Mouse (Mus musculus) hindbrain, embryonic 16.5 days (tissue): ENCODE data around the gene Eppin. TPM values are rescaled to one million over a fixed set of nuclear protein-coding genes. Genes with fewer than 3 reads are reported as not detected.
A peak's percentile ranks its signal among the peaks of the same experiment; 100 is the strongest.

Experiments
- ATAC-seq: fragments of 200-750 bp; cut with Nextera tagmentation; 2 replicates; pipeline ENCODE4 v1.8.0; 2017; ENCODE audit warnings: moderate TSS enrichment, moderate library complexity
- H3K27ac ChIP-seq: fragments of 300-500 bp; sonication (generic); 2 replicates; pipeline ENCODE4 v1.5.1; 2014; ENCODE audit warnings: low read depth, mild to moderate bottlenecking, control low read depth, low read length, moderate library complexity
- H3K27me3 ChIP-seq: fragments of 300-500 bp; sonication (generic); replicated peaks from 2 replicates; pipeline ENCODE4 v1.6.1; 2014; ENCODE audit warnings: low read length; ENCODE audit not compliant: control insufficient read depth, insufficient read depth
- H3K36me3 ChIP-seq: fragments of 300-500 bp; sonication (generic); 2 replicates; pipeline ENCODE4 v1.6.1; 2014; ENCODE audit warnings: mild to moderate bottlenecking, low read length, moderate library complexity, mixed read lengths; ENCODE audit not compliant: control insufficient read depth, insufficient read depth
- H3K4me1 ChIP-seq: fragments of 300-500 bp; sonication (generic); 2 replicates; pipeline ENCODE4 v1.6.1; 2014; ENCODE audit warnings: low read depth, low read length; ENCODE audit not compliant: control insufficient read depth, insufficient read depth
- H3K4me2 ChIP-seq: fragments of 300-500 bp; sonication (generic); 2 replicates; pipeline ENCODE4 v1.6.1; 2014; ENCODE audit warnings: mild to moderate bottlenecking, low read length, control low read depth, moderate library complexity
- H3K4me3 ChIP-seq: fragments of 300-500 bp; sonication (generic); 2 replicates; pipeline ENCODE4 v1.5.1; 2014; ENCODE audit warnings: mild to moderate bottlenecking, low read length, control low read depth, moderate library complexity
- H3K9ac ChIP-seq: fragments of 300-500 bp; sonication (generic); 2 replicates; pipeline ENCODE4 v1.6.1; 2014; ENCODE audit warnings: low read depth, mild to moderate bottlenecking, control low read depth, low read length, moderate library complexity
- H3K9me3 ChIP-seq: fragments of 300-500 bp; sonication (generic); 2 replicates; pipeline ENCODE4 v1.6.1; 2014; ENCODE audit warnings: mild to moderate bottlenecking, low read length, moderate library complexity; ENCODE audit not compliant: control insufficient read depth
- WGBS: fragments of 180-500 bp; shearing (Covaris S2); extraction: QIAGEN DNeasy Blood & Tissue Kit; methylation state at CpG from one replicate; pipeline ENCODE4 v1.1.7; 2014; 5-methylcytosine and 5-hydroxymethylcytosine counted together
- polyA plus RNA-seq: library from polyadenylated mRNA; unstranded; fragments of >200 nt; fragmentation: Nextera tagmentation; extraction: Ambion mirVana; gene quantifications from 2 replicates; pipeline ENCODE4 v1.2.1, GENCODE M21; 2015

Gene Eppin
- polyA plus RNA-seq, 1 experiment from 2014 or later, result not detected

GRCm38 (mm10) chr2:164564346-164564745, 29.0 kb downstream of the Eppin start:
- Histone ChIP-seq H3K9me3 (no peaks in the 10 kb centered on the region), H3K4me1 (peaks cover 11% of the 10 kb centered on the region), H3K9ac (no peak overlapping the region), H3K27me3 (no peaks in the 10 kb centered on the region; the same call in none of the 2 replicates), H3K36me3 (no peaks in the 10 kb centered on the region), H3K4me2 (no peak overlapping the region), H3K27ac (no peak overlapping the region), H3K4me3 (no peak overlapping the region)
- 65% methylated on average over 5 of the region's 5 CpGs for WGBS
- no peak; the same call in 1 of the 2 replicates for ATAC-seq

- peak; percentile 69 for ATAC-seq
- H3K27ac ChIP-seq, result no peak overlapping the region
- no peaks in the 10 kb centered on the region for H3K36me3 ChIP-seq
- peak overlapping the region; percentile 94 for H3K4me2 ChIP-seq
- peaks cover 11% of the 10 kb centered on the region for H3K4me1 ChIP-seq
- H3K9ac ChIP-seq, result peak overlapping the region; percentile 66
- H3K4me3 ChIP-seq, result peak overlapping the region; percentile 52
- no peaks in the 10 kb centered on the region for H3K9me3 ChIP-seq
- H3K27me3 ChIP-seq, result no peaks in the 10 kb centered on the region; the same call in none of the 2 replicates
- 2% methylated on average over 32 of the region's 32 CpGs for WGBS
These were observed 29.9 kb downstream of the Eppin start for GRCm38 (mm10) chr2:164563339-164564038.

- no peaks in the 10 kb centered on the region for H3K9me3 ChIP-seq
- H3K4me3 ChIP-seq, result peak within 1 kb of the TSS; percentile 52
- WGBS, result 3% methylated on average over 19 of the region's 24 CpGs
- H3K27ac ChIP-seq, result no peak within 1 kb of the TSS
- ATAC-seq, result no peak
- H3K27me3 ChIP-seq, result no peaks in the 10 kb centered on the region; the same call in none of the 2 replicates
- H3K36me3 ChIP-seq, result no peaks in the 10 kb centered on the region
- H3K4me2 ChIP-seq, result peak within 1 kb of the TSS; percentile 94
- peak within 1 kb of the TSS; percentile 66 for H3K9ac ChIP-seq
- peaks cover 11% of the 10 kb centered on the region for H3K4me1 ChIP-seq
These were observed 30.8 kb downstream of the Eppin start, which contains the start of gene Wfdc2 for GRCm38 (mm10) chr2:164562391-164563188. TSS of gene Wfdc2 (plus strand) at chr2:164562413.

- H3K36me3 ChIP-seq, result no peaks in the 10 kb centered on the region
- H3K9me3 ChIP-seq, result no peaks in the 10 kb centered on the region
- H3K4me2 ChIP-seq, result no peak overlapping the region
- 93% methylated on average over 8 of the region's 8 CpGs for WGBS
- H3K27ac ChIP-seq, result no peak overlapping the region
- H3K27me3 ChIP-seq, result no peaks in the 10 kb centered on the region; the same call in none of the 2 replicates
- H3K4me3 ChIP-seq, result no peak overlapping the region
- no peak overlapping the region for H3K9ac ChIP-seq
- ATAC-seq, result no peak
- peaks cover 11% of the 10 kb centered on the region for H3K4me1 ChIP-seq
These were observed 33.3 kb downstream of the Eppin start for GRCm38 (mm10) chr2:164560106-164560505.

GRCm38 (mm10) chr2:164558991-164559645, 34.3 kb downstream of the Eppin start:
- H3K27ac ChIP-seq, result no peak overlapping the region
- 54% methylated on average over 16 of the region's 16 CpGs for WGBS
- H3K36me3 ChIP-seq, result no peaks in the 10 kb centered on the region
- no peak overlapping the region for H3K4me3 ChIP-seq
- peaks cover 10% of the 10 kb centered on the region for H3K4me1 ChIP-seq
- H3K9me3 ChIP-seq, result no peaks in the 10 kb centered on the region
- no peak overlapping the region for H3K4me2 ChIP-seq
- H3K27me3 ChIP-seq, result no peaks in the 10 kb centered on the region; the same call in 1 of the 2 replicates
- no peak for ATAC-seq
- no peak overlapping the region for H3K9ac ChIP-seq

GRCm38 (mm10) chr2:164558426-164558825, 35.0 kb downstream of the Eppin start:
- Histone ChIP-seq H3K27ac (no peak overlapping the region), H3K4me3 (no peak overlapping the region), H3K36me3 (no peaks in the 10 kb centered on the region), H3K4me1 (peaks cover 4% of the 10 kb centered on the region), H3K9me3 (no peaks in the 10 kb centered on the region), H3K4me2 (no peak overlapping the region), H3K9ac (no peak overlapping the region), H3K27me3 (no peaks in the 10 kb centered on the region; the same call in 1 of the 2 replicates)
- 83% methylated on average over 8 of the region's 8 CpGs for WGBS
- ATAC-seq, result no peak

- Histone ChIP-seq H3K4me3 (no peak overlapping the region), H3K9me3 (no peaks in the 10 kb centered on the region), H3K27me3 (no peaks in the 10 kb centered on the region), H3K36me3 (no peaks in the 10 kb centered on the region), H3K4me1 (no peaks in the 10 kb centered on the region), H3K9ac (no peak overlapping the region), H3K27ac (no peak overlapping the region), H3K4me2 (no peak overlapping the region)
- WGBS, result 95% methylated on average over 9 of the region's 9 CpGs
- no peak for ATAC-seq
These were observed 41.9 kb downstream of the Eppin start for GRCm38 (mm10) chr2:164551502-164551901.

GRCm38 (mm10) chr2:164550895-164551269, 42.5 kb downstream of the Eppin start:
- no peak for ATAC-seq
- no peak overlapping the region for H3K4me3 ChIP-seq
- H3K4me2 ChIP-seq, result no peak overlapping the region
- H3K36me3 ChIP-seq, result no peaks in the 10 kb centered on the region
- no peaks in the 10 kb centered on the region for H3K27me3 ChIP-seq
- no peaks in the 10 kb centered on the region for H3K4me1 ChIP-seq
- WGBS, result 98% methylated on average over 2 of the region's 2 CpGs
- H3K27ac ChIP-seq, result no peak overlapping the region
- no peak overlapping the region for H3K9ac ChIP-seq
- H3K9me3 ChIP-seq, result no peaks in the 10 kb centered on the region
